Mouse (Mus musculus) kidney, adult 11 months (tissue): ENCODE data around the gene Tspan4.

Experiments used
- DNase-seq: peaks from one replicate; pipeline ENCODE4 v3.0.0; 2022

The Tspan4 gene

GRCm38 (mm10) chr7:141461521-141462332, 13.3 kb upstream of the Tspan4 start:
- no peak for DNase-seq

- DNase-seq, result peak; percentile 82
These were observed 12.7 kb upstream of the Tspan4 start for GRCm38 (mm10) chr7:141462333-141462821.

GRCm38 (mm10) chr7:141463824-141464602, 11.0 kb upstream of the Tspan4 start:
- DNase-seq, result peak; percentile 77

GRCm38 (mm10) chr7:141464603-141465201, 10.3 kb upstream of the Tspan4 start:
- DNase-seq, result peak; percentile 63

DNA sequence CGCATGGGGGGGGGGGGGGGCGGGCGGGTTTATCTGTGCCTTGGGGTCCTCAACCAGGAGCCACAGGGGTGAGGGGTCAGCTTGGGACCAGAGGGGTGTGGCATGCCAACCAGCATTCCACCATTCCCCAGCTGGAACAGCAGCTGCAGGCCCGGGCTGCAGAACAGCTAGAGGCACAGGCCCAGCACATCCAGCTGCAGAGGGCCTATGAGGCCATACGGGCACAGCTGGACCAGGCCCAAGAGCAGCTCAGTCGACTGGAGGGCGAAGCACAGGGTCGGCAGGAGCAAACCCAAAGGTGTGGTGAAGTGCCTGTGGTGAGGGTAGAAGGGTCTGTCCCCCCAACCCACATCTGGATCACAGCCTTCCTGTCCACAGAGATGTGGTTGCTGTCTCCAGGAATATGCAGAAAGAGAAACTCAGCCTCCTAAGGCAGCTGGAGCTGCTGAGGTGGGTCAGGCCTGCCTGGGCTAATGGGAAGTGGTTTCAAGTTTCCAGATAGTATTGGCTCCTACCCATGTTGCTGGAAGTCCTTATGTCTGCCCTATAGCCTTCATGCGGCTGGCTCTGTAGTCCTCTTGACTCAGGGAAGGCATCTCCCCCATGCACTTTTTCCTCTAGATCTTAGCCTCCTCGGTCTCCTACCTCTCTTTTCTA, 9.5 kb upstream of the Tspan4 start:
- DNase-seq, result no peak

DNA sequence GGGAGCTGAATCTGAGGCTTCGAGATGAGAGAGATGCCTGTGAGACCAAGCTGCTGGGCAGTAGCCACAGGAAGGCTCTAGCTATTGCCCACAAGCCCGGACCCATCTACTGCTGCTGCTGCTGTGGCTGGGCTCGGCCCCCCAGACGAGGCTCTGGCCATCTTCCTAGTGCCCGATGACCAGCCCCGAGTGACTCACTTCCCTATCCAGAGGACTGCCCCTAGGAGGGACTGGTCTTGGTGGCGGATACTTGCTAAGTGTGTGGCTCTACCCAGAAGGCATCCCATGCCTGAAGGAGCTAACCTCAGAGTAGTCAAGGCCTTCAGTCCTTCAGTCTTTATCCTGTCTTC, 9.0 kb upstream of the Tspan4 start:
- DNase-seq, result no peak

DNA sequence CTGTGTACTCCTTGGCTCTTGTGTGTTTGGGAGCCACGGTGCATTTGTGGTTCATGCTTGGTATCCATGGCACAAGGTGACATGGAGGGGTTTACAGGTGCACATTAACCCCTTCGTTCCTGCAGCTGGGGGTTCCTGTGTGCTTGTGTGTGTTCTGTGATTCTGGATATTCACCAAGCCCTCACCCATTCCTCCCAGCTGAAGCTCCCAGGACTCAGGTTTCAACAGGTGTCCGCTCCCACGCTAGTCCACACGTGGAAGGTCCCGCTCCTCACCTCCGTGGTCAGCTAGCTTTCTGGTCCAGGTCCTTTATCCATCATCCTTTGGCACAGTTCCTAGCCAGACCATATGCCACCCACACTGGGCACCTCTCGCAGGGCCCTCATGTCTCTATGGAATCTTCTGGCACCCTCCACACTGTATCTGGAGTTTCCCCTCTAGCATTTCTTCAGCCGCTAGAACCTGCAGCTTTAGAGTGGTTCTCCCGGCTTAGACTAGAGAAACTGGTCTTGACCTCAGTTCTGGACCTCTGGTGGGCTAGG, 8.4 kb upstream of the Tspan4 start:
- DNase-seq, result no peak

DNA sequence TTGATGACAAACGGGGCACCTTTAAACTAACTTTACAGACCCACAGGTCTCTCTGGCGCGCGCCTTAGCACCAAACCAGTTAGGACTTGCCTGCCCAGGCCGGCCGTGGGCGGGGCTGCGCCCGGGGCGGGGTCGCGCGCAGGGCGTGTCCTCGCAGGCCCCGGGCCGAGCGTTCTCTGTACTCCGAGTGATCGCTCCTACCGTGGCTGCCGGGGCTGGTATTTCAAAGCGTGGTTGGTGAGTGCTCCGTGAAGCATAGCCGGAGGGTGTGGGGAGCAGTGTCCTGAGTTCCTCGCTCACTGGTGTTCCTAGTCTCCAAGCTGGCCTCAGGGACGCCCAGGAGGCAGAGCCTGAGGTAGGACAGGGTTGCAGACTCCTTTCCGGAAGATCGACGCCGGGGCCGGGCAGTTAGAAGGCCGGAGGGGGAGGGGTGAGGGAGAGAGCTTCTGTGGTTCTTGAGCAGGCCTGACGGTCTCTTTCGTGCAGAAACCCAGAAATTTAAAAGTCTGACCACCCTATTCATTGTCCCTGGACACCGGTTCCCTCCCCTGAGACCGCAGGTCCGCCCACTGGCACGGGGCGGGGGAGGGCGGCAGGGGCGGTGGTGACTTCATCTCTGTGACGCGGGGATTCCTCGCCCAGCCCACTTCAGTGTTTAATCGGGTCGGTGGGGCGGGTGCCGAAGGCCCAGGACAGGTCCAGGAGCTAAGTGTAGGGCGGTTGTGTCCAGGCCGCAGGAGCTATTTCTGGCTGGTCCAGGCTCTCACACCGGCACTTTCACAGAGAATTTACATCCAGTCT, 7.6 kb upstream of the Tspan4 start, which contains the start of gene Cd151:
Gene Cd151 (plus strand): TSS at position 163 of the 801 bp plus-strand sequence.
- peak; percentile 93 for DNase-seq

DNA sequence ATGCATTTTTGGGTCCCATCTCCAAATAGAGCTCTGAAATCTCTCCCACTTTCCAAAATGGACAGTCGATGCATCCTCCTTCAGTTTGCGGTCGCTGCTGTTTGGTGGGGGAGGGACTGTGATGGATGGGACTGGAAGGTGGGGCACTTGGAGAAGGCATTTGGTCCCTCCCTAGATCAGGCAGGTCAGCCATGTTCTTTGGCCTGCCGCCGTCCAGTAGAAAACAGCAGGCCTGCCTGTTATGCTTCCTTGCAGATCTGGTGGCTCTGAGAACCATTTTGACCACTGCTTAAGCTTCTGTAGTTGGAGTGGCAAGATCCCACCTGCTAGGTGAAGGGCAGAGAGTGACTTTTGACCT, 6.9 kb upstream of the Tspan4 start:
- no peak for DNase-seq

GRCm38 (mm10) chr7:141468522-141469211, 6.4 kb upstream of the Tspan4 start:
- peak; percentile 77 for DNase-seq

GRCm38 (mm10) chr7:141469352-141469751, 5.7 kb upstream of the Tspan4 start:
- peak; percentile 51 for DNase-seq

- DNase-seq, result no peak
These were observed 5.0 kb upstream of the Tspan4 start for GRCm38 (mm10) chr7:141469901-141470636.

- no peak for DNase-seq
These were observed 4.4 kb upstream of the Tspan4 start for GRCm38 (mm10) chr7:141470637-141470944.

DNA sequence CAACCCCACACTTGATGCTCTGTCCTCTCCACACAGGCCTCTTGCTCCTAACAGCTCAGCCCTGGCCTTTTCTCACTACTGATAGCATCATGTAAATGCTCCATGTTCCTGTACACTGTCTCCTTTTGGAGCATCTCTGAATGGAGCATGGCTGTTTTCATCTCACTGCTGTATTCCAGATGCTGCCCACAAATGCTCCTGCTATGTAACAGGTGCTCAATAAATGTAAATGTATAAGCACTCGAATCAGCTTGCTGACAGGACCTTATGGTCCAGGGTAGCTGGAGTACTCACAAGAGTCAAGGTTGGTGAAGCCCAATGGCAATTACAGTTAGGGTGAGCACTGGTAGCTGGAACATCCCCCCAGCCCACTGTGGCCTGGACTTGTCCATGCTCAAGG, 3.8 kb upstream of the Tspan4 start:
- DNase-seq, result no peak

- no peak for DNase-seq
These were observed 2.8 kb upstream of the Tspan4 start for GRCm38 (mm10) chr7:141472226-141472625.

GRCm38 (mm10) chr7:141472763-141473162, 2.3 kb upstream of the Tspan4 start:
- DNase-seq, result no peak

DNA sequence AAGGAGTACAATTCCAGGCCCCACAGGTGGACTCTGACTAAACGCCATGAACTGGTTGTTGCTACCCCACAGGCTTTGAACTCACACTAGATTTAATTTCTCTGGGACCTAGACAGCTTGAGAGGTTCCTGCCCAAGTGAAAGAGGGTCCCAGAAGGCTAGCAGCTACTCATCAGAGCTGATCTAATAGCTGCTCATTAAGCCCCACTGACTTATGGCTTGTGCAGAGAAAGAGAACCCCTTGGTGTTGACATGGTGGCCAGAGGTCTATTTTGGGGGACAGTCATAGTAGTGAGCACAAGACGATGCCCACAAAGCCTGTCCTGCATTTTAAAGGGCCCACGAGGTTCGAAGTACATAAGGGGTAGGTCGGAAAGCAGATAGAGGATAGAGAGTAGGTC, 880 bp upstream of the Tspan4 start:
- no peak for DNase-seq

GRCm38 (mm10) chr7:141475805-141476158, 742 bp downstream of the Tspan4 start:
- no peak for DNase-seq

GRCm38 (mm10) chr7:141476226-141476980, 1.4 kb downstream of the Tspan4 start:
- DNase-seq, result peak; percentile 95

GRCm38 (mm10) chr7:141476981-141477370, 1.9 kb downstream of the Tspan4 start:
- no peak for DNase-seq
